Mouse (Mus musculus) fat pad, adult 2 months (tissue): ENCODE results near the gene Exoc3l2.
A peak's percentile ranks its signal among the peaks of the same experiment; 100 is the strongest.

Experiments
- DNase-seq: peaks from one replicate; pipeline ENCODE4 v3.0.0-alpha.2; 2011; ENCODE audit warnings: low read depth, low spot score; ENCODE audit errors: extremely low read depth

Exoc3l2 gene

DNA sequence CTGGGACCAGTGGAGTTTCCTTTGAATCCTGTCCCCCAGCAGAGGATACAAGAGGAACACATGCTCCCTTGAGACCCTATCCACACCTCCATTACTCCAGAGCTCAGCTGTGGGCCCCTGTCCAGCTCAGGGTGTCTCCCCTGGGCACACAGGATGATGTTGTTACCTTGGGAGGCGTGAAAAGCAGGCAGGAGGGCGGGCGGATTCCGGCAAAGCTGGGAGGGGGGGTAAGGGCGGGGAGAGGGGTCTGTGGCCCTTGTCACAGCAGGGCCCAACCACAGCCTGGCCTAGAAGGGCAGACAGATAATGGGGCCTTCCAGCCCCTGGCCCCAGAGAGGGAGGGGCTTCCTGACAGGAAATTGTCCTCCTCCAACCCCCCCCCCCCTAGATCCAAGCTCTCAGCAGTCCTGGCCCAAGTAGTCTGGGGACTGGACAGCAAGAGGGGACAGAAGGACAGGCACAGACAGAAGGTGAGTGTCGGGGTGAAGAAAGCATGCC, at the start of gene Exoc3l2:
Exoc3l2 (plus strand) TSS at position 448 of the 498 bp plus-strand sequence.
- DNase-seq: no peak

DNA sequence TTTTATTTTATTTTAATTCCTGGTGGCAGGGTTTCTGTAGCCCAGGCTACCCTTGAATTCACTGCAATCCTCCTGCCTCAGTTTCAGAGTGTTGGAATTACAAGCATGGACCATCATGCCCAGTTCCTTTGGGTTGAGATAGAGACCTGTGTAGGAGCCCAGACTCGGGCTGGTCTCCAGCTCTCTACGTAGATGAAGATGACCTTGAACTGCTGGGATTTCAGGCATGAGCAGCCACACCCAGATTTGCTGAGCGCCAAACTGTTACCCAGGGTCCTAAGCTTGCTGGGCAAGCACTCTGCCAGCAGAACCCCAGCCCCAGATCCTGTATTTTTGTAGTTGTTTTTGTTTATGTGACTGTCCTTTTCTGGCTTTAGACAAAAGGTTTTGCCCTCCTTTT, 49.6 kb upstream of the Exoc3l2 start:
- DNase-seq: no peak

DNA sequence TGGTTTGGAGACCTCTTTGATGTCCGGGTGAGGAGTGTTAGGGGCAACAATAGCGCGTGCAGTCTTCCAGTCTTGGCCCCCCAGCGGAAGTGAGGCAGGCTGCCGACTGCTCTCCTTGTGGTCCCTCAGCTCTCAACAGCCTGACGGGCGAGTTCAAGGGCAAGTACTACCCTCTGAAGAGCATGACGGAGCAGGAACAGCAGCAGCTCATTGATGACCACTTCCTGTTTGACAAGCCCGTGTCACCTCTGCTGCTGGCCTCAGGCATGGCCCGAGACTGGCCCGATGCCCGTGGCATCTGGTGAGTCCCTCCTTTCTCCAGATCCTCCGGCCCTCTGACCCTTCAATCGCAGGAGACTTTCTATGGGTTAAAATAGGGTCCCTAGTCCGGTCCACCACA, 46.5 kb upstream of the Exoc3l2 start:
- no peak for DNase-seq

DNA sequence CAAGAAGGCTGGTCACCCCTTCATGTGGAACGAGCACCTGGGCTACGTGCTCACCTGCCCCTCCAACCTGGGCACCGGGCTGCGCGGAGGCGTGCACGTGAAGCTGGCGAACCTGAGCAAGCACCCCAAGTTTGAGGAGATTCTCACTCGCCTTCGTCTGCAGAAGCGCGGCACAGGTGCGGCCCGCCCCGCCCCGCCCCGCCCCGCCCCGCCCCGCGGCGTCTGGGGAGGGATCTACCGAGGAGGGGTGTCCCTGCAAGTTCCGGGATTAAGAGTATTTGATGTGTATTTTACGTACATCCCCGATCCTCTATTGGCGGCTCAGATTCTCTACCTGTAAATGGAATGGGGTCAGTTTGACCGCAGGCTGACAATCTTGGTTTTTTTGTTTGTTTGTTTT, 43.0 kb upstream of the Exoc3l2 start:
- DNase-seq: no peak

DNA sequence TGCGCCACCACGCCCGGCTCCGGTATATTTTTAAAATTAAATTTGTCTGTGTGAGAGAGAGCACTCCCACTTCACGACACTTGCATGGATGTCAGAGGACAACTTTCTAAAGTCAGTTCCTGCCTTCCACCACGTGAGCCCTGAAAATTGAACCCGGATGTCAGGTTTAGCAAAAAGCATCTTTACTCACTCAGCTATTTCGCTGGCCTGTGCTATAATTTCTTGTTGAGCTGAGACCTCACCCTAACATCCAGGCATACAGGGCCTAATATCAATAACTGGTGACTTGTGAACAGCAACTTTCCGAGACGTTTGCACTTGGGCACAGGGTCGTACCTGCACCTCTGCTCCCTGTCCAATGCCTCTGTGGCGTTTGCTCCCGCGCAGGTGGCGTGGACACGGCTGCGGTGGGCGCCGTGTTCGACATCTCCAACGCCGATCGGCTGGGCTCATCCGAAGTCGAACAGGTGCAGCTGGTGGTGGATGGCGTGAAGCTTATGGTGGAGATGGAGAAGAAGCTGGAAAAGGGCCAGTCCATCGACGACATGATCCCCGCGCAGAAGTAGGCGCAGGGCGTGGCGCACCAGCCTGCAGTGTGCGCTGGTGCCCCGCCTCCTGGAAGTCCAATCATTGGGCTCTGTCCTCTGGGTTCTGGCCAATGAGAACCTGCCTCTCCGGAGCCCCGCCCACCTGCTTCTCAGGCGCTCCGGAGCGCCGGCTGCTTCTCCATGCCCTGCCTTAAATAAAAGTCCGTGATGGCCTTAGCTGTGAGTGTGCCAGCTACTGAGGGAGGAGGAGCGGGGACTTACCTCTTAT, 42.1 kb upstream of the Exoc3l2 start:
- DNase-seq: peak; percentile 40

DNA sequence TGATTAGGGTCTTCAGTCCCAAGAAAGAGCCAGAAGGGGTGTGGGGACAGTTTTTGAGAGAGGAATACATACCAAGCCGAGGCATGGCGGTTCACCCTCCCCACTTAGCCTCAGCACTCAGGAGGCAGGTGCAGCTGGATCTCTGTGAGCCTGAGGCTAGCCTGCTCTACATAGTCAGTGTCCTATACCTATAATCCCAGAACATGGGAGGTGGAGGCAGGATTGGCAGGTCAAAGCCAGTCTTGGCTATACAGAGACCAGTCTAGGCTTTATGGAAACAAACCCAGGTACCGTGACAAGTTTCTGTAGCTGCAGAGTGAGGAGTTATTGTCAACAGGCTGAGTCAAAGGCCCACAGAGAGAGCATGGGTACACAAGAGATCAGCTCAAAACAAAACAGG, 40.0 kb upstream of the Exoc3l2 start:
- no peak for DNase-seq

DNA sequence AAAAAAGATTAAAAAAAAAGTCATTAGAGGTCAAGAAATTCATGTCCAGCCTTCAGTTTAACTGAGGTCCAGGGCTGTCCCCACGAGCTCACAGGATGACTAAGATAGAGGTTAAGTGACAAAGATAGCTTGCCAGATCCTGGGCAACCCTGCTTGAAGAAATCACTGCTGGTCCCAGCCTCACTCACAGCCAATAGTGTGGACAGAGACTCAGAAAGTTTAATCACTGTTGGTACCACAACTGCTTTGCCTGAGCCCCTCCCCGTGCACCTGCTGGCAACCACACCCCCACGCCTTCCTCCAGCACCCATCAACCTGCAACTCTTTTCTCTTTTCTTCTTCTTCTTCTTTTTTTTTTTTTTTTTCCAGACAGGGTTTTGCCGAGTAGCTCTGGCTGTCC, 39.1 kb upstream of the Exoc3l2 start:
- DNase-seq: no peak

DNA sequence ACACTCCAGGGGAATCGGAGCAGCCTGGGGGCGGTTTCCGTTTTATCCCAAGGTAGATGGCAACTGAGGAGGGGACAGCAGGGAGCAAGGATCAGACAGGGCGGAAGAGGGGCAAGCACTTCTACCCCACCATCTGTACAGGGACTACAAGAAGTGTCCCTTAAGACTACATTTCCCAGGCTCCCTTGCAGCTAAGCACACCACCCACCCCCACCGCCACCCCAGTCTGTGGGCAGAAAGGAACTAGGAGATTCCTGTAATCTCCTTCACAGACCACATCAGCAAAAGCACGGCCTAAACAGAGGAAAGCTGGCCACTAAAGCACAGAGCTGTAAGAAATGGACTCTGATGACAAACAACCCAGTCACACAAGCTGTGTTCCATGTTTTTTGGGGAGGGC, 36.8 kb upstream of the Exoc3l2 start:
- no peak for DNase-seq

DNA sequence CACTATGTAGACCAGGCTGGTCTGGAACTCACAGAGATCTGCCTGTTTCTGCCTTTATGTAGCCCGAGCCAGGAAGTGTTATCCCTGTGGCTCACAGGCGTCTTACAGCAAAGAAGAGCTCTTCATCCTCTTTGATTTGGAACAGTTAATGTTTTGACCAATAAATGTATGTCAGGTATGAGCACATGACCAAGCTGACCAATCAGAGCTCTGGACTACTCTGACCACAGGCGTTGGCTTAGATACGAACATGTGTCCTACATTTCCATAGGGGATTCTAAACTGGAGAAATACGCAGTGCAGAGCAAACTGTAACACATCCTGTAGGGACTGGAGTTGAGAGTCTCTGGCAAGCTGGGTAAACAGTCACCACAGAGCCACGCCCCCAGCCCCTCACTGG, 36.2 kb upstream of the Exoc3l2 start:
- no peak for DNase-seq

DNA sequence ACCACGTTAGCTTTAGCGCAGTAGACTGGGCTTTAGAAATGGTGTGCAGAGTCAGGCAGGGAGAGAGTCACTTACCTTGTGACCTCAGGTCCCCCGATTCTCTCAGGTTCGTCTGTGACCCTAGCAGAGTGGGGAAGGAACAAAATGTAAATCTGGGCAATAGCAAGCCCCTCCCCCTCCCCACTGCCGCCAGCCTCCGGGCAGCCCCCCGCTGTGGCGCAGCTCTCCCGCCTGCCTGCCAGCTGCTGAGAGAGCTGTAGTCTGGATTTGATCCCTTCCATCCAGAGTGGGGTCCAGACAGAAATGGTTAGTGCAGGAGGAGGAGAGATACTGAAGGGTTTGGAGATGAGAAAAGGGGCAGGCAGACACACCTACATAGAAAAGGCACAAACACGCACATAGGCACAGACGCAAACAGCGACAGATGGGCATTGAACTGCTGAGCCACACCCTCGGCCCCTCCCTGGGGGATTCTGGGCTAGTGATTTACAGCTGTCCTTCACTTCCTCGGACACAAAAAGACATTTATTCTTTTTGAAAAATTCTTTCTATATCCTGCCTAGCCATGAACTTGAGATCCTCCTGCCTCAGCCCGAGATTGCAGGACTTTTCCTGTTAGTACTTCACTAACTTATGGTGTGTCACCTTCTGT, 35.0 kb upstream of the Exoc3l2 start:
- DNase-seq: no peak

DNA sequence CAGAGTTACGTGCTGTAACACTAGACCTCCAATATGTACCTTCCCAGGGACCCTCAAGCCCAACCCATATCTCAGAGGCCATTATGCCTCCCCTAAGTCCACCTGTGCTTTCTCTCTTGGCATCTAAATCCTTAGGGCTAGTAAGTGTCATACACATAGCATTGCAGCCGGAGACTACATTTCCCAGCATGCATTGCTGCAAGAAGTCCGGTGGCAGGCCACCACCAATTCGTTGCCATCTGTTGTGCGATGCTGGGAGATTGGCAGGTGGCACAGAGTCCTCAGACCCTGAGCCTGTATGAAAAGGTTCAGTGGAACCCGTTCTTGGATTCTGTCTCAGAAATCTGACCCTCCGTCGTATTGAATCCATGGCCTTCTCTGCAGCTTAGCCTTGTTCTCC, 33.4 kb upstream of the Exoc3l2 start:
- DNase-seq: no peak

DNA sequence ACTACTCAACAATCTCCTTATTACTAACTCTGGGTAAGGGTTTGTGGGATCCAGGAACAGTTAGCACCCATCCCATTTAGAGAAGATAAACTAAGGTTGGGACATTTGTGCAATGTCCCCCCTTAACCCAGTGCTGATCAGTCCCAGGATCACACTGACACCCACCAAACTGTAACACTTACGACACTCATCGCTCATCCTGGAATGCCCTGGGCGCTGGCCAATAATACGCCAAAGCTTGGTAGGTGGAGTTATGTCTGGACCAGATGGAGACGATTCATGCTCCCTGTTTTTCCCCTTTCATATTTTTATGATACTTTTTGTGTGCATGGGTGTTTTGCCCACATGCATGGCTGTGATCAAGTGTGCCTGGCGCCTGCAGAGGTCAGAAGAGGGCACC, 32.7 kb upstream of the Exoc3l2 start:
- DNase-seq: no peak

DNA sequence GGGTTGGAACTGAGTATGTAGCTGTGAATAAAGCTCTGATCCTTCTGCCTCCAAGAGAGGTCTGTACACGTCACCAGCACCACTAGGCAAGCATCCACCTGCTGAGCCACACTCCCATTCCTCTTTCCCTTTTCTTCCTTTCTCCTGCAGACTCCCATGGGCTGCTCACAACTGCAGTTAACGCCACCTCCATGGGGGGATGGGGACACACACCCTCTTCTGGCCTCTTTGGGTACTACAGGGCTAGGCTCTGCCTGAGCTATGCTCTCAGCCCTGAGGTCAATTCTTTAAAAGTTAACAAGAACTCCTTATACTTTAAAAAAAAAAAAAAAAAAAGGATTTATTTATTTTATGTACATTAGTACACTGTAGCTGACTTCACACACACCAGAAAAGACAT, 30.7 kb upstream of the Exoc3l2 start:
- DNase-seq: no peak

DNA sequence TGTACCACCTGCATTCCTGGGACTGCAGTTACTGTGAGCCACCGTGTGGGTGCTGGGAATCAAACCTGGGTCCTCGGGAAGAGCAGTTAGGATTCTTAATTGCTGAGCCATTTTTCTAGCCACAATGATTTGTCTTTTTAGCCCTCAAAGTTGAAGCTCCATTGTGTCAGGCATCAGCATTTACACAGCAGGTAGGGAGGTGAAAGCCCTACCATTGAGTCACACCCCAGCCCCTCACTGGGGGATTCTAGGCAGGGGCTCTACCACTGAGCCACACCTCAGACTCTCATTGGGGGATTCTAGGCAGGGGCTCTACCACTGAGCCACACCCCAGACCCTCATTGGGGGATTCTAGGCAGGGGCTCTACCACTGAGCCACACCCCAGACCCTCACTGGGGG, 26.9 kb upstream of the Exoc3l2 start:
- DNase-seq: no peak

DNA sequence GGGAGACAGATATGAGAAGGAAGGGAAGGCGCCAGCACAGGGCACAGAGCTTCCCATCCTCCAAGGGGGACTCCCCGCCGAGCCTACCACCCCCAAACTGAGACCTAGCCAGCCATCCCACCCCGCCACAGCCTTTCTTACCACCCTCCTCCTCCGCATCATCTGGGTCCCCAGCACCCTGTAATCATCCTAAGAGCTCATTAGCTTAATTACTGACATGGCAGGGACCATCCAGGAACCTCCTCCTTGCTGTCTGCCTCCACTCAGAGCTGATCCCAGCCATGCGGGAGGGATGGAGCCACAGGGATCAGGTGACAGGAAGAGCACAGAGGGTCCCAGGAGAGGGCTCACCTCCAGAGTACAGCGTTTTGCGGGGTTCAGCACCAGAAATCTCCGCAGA, 26.1 kb upstream of the Exoc3l2 start:
- no peak for DNase-seq

DNA sequence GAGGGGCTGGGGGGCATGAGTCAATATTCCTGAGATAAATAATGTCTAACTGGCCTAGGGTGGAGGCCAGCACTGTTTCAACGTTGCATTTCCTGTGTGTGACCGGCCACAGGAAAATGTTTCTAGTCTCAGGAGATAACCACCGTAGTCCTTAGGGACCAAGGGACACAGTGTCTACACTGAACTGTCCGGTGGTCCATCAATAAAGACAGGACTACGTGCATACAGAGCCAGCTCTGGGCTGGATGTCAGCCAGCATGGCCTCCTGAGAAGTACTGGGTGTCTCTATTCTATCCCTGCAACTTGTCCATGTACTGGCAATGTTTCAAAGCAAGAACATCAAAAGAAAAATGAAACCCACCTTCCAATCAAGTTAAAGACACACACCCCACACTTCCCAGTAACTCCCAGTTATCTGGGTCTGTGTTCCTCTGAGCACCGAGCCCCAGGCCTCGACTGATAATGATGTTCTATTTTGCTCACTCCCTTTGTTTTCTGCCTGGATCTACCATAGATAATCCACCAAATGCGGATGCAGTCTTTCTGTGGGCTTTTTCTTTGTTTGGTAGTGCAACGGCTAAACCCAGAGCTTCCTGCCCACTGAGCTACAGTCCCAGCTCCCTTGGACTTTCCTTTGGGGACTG, 21.6 kb upstream of the Exoc3l2 start:
- DNase-seq: no peak

DNA sequence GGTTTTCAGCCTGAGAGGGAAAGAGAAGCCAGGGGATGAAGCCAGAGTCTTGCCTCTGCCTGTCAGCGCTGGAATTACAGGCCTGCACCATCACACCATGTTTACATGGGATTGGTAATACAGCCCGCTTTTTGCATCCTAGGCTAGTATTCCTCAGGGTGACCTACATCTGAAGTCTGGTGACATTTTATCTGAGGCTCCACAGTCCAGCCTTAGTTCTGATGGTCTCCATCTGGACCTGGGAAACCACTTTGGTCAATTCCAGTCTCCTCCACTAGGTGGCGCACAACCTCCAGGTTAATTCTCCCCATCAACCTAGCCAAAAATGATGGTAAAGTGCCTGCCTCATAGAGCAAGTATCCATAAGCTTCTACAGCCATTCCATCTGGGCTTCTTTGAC, 19.8 kb upstream of the Exoc3l2 start:
- DNase-seq: no peak

DNA sequence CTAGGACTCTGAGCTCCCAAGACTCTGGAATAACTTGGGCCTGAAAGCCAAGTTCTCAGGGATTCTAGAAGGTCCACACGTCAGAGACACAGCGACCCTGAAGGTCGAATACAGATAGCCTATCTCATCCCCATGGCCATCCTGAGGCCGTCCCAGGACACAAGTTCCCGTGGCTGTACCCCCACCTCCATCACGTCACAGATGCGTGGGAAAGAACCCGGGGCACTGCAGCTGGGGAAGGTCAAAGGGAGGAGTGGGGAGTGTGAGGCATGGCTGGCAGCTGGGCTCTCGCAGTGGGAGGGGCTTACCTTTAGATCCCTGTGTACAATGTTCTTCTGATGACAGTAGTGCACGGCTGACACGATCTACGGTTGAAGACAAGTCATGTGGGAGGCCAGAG, 18.3 kb upstream of the Exoc3l2 start:
- no peak for DNase-seq

DNA sequence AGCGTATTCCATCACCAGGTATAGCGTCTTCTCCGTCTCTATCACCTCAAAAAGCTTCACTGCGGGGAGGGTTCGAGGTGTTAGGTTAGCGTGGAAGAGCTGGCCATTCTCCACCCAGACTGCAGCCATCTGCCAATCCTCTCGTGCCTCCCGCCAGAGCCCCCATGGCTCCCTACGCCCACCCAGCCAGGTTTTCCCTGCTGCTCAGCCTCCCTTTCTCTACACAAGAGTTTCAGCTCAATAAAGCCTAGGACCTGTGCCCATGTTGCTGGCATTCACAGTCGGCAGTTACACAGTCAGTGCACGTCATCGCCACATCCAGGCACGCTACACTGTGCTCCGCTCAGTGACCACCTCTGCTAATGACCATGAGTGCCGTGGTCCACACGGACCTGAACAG, 15.4 kb upstream of the Exoc3l2 start:
- DNase-seq: no peak

DNA sequence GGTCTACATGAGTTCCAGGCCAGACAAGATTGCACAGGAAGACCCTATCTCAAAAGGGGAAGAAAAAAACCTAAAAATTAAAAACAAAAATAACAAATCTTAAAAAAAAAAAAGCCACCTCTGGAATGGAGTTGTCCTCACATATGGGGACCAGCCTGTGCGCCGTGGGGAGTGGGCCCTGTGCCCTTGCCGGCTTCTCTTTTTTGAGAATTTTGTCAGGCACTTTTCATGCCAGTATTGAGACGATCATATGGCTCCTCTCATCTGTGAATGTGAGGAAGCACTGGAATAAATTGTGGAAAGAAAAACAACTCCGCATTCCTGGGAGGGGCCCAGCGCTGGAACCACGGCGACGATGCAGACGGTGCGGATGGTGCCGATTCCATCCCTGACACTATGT, 14.0 kb upstream of the Exoc3l2 start:
- DNase-seq: no peak

DNA sequence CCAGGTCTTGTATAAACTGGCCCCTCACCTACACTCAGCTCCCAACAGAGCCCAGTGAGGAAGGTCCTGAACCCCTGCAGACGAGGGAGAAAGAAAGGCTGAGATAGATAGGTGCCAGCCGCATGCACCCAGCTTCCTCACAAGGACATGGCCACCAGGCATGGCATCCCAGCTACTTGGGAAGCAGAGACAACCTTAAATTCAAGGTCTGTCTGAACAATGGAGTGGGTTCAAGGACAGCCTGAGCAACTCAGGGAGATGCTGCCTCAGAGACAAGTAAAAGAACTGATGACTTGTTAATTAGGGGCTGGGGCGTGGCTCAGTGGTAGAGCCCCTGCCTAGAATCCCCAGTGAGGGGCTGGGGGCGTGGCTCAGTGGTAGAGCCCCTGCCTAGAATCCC, 7.9 kb upstream of the Exoc3l2 start:
- no peak for DNase-seq

DNA sequence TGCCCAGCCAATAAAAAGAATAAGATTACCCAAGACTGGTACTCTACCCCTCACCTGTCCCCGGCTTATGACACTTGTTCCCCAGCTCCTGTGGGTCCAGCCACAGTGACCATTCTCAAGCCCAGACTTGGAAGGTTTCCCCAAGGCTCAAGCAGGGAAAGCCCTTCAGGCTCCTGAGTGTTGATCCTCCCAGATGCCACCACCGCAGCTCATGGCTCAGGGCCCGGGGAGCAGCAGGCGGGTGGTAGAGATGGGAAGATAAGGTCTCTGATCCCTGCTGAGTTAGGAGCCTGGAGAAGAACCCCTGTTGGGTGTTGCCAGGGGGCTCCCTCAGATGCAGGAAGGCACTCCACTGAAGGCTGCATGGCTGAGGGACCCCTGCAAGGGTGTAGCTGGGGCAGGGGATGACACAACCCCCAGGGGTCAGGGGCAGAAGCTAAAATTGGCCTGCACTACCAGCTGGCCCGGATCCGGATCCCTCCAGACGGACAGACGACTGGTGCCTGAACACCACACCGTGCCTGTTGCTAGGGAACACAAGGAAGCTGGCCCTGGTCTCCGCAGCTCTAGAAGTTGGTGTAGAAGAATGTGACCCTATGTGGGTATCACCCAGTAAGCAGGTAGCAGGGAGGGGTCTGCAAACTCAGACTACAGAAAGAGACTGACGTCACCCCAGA, 7.2 kb upstream of the Exoc3l2 start:
- no peak for DNase-seq
